Mouse (Mus musculus) kidney, embryonic 16.5 days (tissue): ENCODE data around the gene Zfp839. TPM values are rescaled to one million over a fixed set of nuclear protein-coding genes. Genes with fewer than 3 reads are reported as not detected.

ENCODE experiments used
- ATAC-seq: fragments of 200-750 bp; cut with Nextera tagmentation; 2 replicates; pipeline ENCODE4 v1.8.0; 2017; ENCODE audit warnings: moderate TSS enrichment; ENCODE audit not compliant: low FRiP score, low TSS enrichment
- H3K27ac ChIP-seq: fragments of 300-500 bp; sonication (generic); 2 replicates; pipeline ENCODE4 v1.5.1; 2014; ENCODE audit warnings: low read length
- H3K27me3 ChIP-seq: fragments of 300-500 bp; sonication (generic); 2 replicates; pipeline ENCODE4 v1.6.1; 2014; ENCODE audit warnings: low read length, control low read depth, mixed read lengths; ENCODE audit not compliant: insufficient read depth
- H3K36me3 ChIP-seq: fragments of 300-500 bp; sonication (generic); 2 replicates; pipeline ENCODE4 v1.6.1; 2014; ENCODE audit warnings: low read length, control low read depth, mixed read lengths; ENCODE audit not compliant: insufficient read depth
- H3K4me1 ChIP-seq: fragments of 300-500 bp; sonication (generic); 2 replicates; pipeline ENCODE4 v1.6.1; 2014; ENCODE audit warnings: low read length, control low read depth, mixed read lengths; ENCODE audit not compliant: insufficient read depth
- H3K4me2 ChIP-seq: fragments of 300-500 bp; sonication (generic); replicated peaks from 2 replicates; pipeline ENCODE4 v1.6.1; 2014; ENCODE audit warnings: low read depth, low read length
- H3K4me3 ChIP-seq: fragments of 300-500 bp; sonication (generic); 2 replicates; pipeline ENCODE4 v1.5.1; 2014; ENCODE audit warnings: mild to moderate bottlenecking, low read length
- H3K9ac ChIP-seq: fragments of 300-500 bp; sonication (generic); replicated peaks from 2 replicates; pipeline ENCODE4 v1.6.1; 2014; ENCODE audit warnings: low read length
- H3K9me3 ChIP-seq: fragments of 300-500 bp; sonication (generic); 2 replicates; pipeline ENCODE4 v1.6.1; 2016; ENCODE audit warnings: low read length, control low read depth
- WGBS: fragments of 180-500 bp; shearing (Covaris S2); extraction: QIAGEN DNeasy Blood & Tissue Kit; methylation state at CpG from one replicate; pipeline ENCODE4 v1.1.7; 2014; 5-methylcytosine and 5-hydroxymethylcytosine counted together
- polyA plus RNA-seq: library from polyadenylated mRNA; unstranded; fragments of >200 nt; fragmentation: Nextera tagmentation; extraction: Ambion mirVana; gene quantifications from 2 replicates; pipeline ENCODE4 v1.2.1, GENCODE M21; 2015

The Zfp839 gene
- polyA plus RNA-seq, 1 experiment from 2014 or later, result 6.4 TPM

GRCm38 (mm10) chr12:110870107-110870506 lies 20.1 kb downstream of the Zfp839 start:
- no peak for ATAC-seq
- H3K4me3 ChIP-seq, result no peak overlapping the region
- H3K27ac ChIP-seq, result no peak overlapping the region
- 89% methylated on average over 4 of the region's 4 CpGs for WGBS
- H3K27me3 ChIP-seq, result no peaks in the 10 kb centered on the region
- H3K9me3 ChIP-seq, result no peaks in the 10 kb centered on the region
- peaks cover 43% of the 10 kb centered on the region for H3K36me3 ChIP-seq
- H3K4me2 ChIP-seq, result no peak overlapping the region
- no peaks in the 10 kb centered on the region for H3K4me1 ChIP-seq
- H3K9ac ChIP-seq, result no peak overlapping the region

GRCm38 (mm10) chr12:110871247-110871646 lies 21.2 kb downstream of the Zfp839 start:
- Histone ChIP-seq H3K4me2 (no peak overlapping the region), H3K36me3 (peaks cover 52% of the 10 kb centered on the region), H3K27me3 (no peaks in the 10 kb centered on the region), H3K4me3 (no peak overlapping the region), H3K27ac (no peak overlapping the region), H3K9me3 (no peaks in the 10 kb centered on the region), H3K9ac (no peak overlapping the region), H3K4me1 (no peaks in the 10 kb centered on the region)
- 97% methylated on average over 5 of the region's 5 CpGs for WGBS
- ATAC-seq, result no peak

- H3K4me3 ChIP-seq, result no peak overlapping the region
- ATAC-seq, result no peak
- peaks cover 68% of the 10 kb centered on the region for H3K36me3 ChIP-seq
- H3K27me3 ChIP-seq, result no peaks in the 10 kb centered on the region
- WGBS, result 92% methylated on average over 2 of the region's 2 CpGs
- no peaks in the 10 kb centered on the region for H3K4me1 ChIP-seq
- no peak overlapping the region for H3K9ac ChIP-seq
- H3K9me3 ChIP-seq, result no peaks in the 10 kb centered on the region
- no peak overlapping the region for H3K27ac ChIP-seq
- H3K4me2 ChIP-seq, result no peak overlapping the region
These were observed 25.3 kb downstream of the Zfp839 start for GRCm38 (mm10) chr12:110875351-110875750.

GRCm38 (mm10) chr12:110882291-110882690 lies 32.2 kb downstream of the Zfp839 start:
- no peak overlapping the region for H3K4me3 ChIP-seq
- no peak overlapping the region for H3K9ac ChIP-seq
- no peak overlapping the region for H3K27ac ChIP-seq
- H3K4me2 ChIP-seq, result no peak overlapping the region
- H3K9me3 ChIP-seq, result no peaks in the 10 kb centered on the region
- 89% methylated on average over 7 of the region's 7 CpGs for WGBS
- H3K4me1 ChIP-seq, result no peaks in the 10 kb centered on the region
- ATAC-seq, result no peak
- H3K36me3 ChIP-seq, result peaks cover 38% of the 10 kb centered on the region
- H3K27me3 ChIP-seq, result no peaks in the 10 kb centered on the region

- WGBS, result 85% methylated on average over 2 of the region's 2 CpGs
These were observed 35.2 kb downstream of the Zfp839 start for GRCm38 (mm10) chr12:110885251-110885650.

GRCm38 (mm10) chr12:110888106-110888505 lies 38.1 kb downstream of the Zfp839 start:
- no peak overlapping the region for H3K27ac ChIP-seq
- no peaks in the 10 kb centered on the region for H3K27me3 ChIP-seq
- H3K9ac ChIP-seq, result peak overlapping the region; percentile 90
- peak overlapping the region; percentile 73 for H3K4me2 ChIP-seq
- peaks cover 15% of the 10 kb centered on the region for H3K4me1 ChIP-seq
- peak overlapping the region; percentile 86 for H3K4me3 ChIP-seq
- 29% methylated on average over 12 of the region's 12 CpGs for WGBS
- no peaks in the 10 kb centered on the region for H3K9me3 ChIP-seq
- ATAC-seq, result no peak
- H3K36me3 ChIP-seq, result 0 out of 2 replicates have a peak, but pooled peaks cover 1% of the 10 kb centered on the region

More at GRCm38 (mm10) chr12:110885251-110885650, 35.2 kb downstream of the Zfp839 start:
- H3K27me3 ChIP-seq, result no peaks in the 10 kb centered on the region
- H3K27ac ChIP-seq, result no peak overlapping the region
- no peak overlapping the region for H3K4me3 ChIP-seq
- peaks cover 15% of the 10 kb centered on the region for H3K4me1 ChIP-seq
- 0 out of 2 replicates have a peak, but pooled peaks cover 16% of the 10 kb centered on the region for H3K36me3 ChIP-seq
- H3K4me2 ChIP-seq, result no peak overlapping the region
- H3K9me3 ChIP-seq, result no peaks in the 10 kb centered on the region
- ATAC-seq, result no peak
- no peak overlapping the region for H3K9ac ChIP-seq

GRCm38 (mm10) chr12:110888606-110889005 lies 38.6 kb downstream of the Zfp839 start:
- WGBS, result under 1% methylated on average over 25 of the region's 25 CpGs
- no peaks in the 10 kb centered on the region for H3K36me3 ChIP-seq
- peaks cover 15% of the 10 kb centered on the region for H3K4me1 ChIP-seq
- peak overlapping the region; percentile 86 for H3K4me3 ChIP-seq
- peak overlapping the region; percentile 73 for H3K4me2 ChIP-seq
- H3K27ac ChIP-seq, result no peak overlapping the region
- ATAC-seq, result peak; percentile 63
- H3K9me3 ChIP-seq, result no peaks in the 10 kb centered on the region
- peak overlapping the region; percentile 90 for H3K9ac ChIP-seq
- H3K27me3 ChIP-seq, result no peaks in the 10 kb centered on the region

- Histone ChIP-seq H3K4me1 (peaks cover 15% of the 10 kb centered on the region), H3K4me3 (peak within 1 kb of the TSS; percentile 86), H3K4me2 (peak within 1 kb of the TSS; percentile 96), H3K36me3 (no peaks in the 10 kb centered on the region), H3K9ac (peak within 1 kb of the TSS; percentile 90), H3K27ac (peak within 1 kb of the TSS; percentile 79), H3K27me3 (no peaks in the 10 kb centered on the region), H3K9me3 (no peaks in the 10 kb centered on the region)
- WGBS, result under 1% methylated on average over 68 of the region's 74 CpGs
- peak; percentile 99 for ATAC-seq
These were observed 39.3 kb downstream of the Zfp839 start, which contains the start of the genes Cinp and Tecpr2 for GRCm38 (mm10) chr12:110889036-110890020. Gene Cinp (minus strand): TSS chr12:110889145. Gene Tecpr2 (plus strand): TSS chr12:110889264.

- Histone ChIP-seq H3K4me2 (no peak overlapping the region), H3K4me1 (peaks cover 15% of the 10 kb centered on the region), H3K36me3 (no peaks in the 10 kb centered on the region), H3K27ac (no peak overlapping the region), H3K9ac (no peak overlapping the region), H3K27me3 (no peaks in the 10 kb centered on the region), H3K4me3 (no peak overlapping the region), H3K9me3 (no peaks in the 10 kb centered on the region)
- no peak for ATAC-seq
- WGBS, result 100% methylated on average over 1 of the region's 1 CpGs
These were observed 41.8 kb downstream of the Zfp839 start for GRCm38 (mm10) chr12:110891887-110892286.

GRCm38 (mm10) chr12:110902106-110902505 lies 52.1 kb downstream of the Zfp839 start:
- H3K4me3 ChIP-seq, result no peak overlapping the region
- no peak overlapping the region for H3K9ac ChIP-seq
- no peak overlapping the region for H3K27ac ChIP-seq
- no peaks in the 10 kb centered on the region for H3K9me3 ChIP-seq
- no peak overlapping the region for H3K4me2 ChIP-seq
- ATAC-seq, result no peak
- WGBS, result 87% methylated on average over 4 of the region's 4 CpGs
- H3K4me1 ChIP-seq, result no peaks in the 10 kb centered on the region
- H3K36me3 ChIP-seq, result no peaks in the 10 kb centered on the region
- H3K27me3 ChIP-seq, result no peaks in the 10 kb centered on the region
